Mouse (Mus musculus): ENCODE results near the gene D10Jhu81e.

DNA sequence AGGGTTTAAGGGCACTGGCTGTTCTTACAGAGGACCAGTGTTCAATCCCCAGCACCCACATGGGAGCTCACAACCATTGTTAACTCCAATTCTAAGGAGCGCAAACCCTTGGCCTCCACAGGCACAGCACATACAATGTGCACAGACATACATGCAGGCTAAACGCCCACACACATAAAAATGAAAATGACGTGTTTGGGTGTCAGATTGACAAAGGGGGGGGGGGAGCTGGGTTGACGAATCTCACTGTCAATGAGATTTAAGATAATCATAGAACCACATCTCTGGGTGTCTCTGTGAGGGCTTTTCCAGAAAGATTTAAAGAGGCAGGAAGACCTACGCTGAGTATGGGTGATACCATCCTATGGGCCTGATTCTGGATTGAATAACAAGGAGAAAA, 43.3 kb downstream of the D10Jhu81e start:
- TF ChIP-seq CTCF (IDR thresholded peaks at IDR 0.05; ENCODE audit: low read depth): no peak
- no peak for TF ChIP-seq EP300 (IDR thresholded peaks at IDR 0.05; ENCODE audit: low read depth)
